Mouse (Mus musculus) CH12F3 (cell line): ENCODE measurements around the gene Arhgap4.

Experiments used
- in situ Hi-C: fragments of 300-500 bp; cut with MboI; formaldehyde crosslinking; loops from 2 replicates; pipeline ENCODE4 v1.14.3; 2020; ENCODE audit warnings: low sequenced_read_pairs

Arhgap4 gene

DNA sequence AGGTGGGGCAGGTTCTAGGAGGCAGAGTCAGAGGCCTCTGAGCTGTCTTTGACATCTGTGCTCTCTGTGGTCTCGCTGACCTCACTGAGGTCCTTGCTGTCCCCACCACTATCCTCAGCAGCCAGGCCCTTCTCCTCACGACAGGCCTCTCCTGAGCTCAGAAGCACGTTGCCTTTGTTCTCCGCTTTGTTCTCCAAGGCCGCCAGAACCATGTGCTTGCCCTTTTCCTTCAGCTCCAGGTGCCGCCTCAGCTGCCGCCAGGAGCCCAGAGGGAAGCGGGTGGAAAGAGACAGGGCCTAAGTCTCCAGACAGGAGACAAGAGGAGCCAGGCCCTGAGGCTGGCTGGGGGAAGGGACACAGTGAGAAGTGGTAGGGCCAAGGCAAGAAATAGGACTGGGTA is 4.7 kb downstream of the Arhgap4 start:
- in situ Hi-C loops = no loop called here

DNA sequence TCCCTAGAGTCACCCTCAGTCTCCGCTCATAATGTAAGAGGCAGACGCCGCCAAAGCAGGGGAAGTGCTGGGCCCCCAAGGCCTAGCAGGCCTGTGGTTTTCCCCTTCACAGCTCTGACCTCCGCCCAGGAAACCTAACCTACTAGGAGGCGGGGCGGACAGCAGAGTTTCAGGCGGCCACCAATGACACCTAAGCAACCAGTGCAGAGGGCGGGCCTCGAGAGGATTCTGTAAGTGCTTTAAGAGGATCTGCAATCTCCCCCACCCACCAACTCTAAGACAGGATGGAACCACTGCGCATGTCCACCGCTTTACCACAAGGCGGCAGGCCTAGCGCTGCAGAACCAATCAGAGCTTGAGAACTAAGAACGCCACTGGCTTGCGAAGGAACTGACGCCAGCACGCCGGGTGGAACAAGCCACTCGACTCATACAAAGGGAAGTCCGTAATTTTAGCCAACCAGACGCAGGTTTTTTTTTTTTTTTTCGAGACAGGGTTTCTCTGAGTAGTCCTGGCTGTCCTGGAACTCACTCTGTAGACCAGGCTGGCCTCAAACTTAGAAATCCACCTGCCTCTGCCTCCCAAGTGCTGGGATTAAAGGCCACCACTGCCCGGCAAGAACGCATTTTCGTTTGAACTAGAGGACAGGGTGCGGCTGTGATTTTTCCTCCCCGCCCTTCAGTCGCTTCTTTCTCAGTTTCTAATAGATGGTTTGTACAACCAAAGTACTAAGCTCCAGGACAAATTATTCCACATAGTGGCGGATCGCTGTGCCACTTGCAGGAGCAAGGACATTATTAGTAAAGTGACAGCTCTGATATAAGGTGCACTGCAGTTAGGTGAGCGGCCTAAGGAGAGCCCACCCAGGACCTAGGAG is 6.6 kb downstream of the Arhgap4 start:
- in situ Hi-C loops = no loop called here

DNA sequence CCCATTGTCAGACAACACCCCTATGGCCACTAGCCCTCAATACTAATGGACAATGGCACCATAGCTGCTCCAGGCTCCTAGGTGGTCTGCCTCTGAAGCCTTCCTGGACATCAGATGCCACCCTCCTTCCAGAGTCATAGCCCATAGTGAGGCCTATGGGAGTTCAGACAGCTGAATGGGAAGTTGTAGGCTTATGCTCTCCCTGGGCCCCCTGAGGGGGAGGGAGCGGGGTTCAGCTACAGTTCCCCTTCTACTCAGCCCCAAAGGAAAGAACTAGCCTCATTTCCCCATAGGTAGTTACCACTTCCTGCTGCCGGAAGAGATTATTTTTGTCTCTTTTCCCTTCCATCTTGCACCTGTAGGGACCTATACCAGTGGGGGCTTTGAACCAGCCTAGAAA is 10.1 kb downstream of the Arhgap4 start:
- in situ Hi-C loops = no loop called here

DNA sequence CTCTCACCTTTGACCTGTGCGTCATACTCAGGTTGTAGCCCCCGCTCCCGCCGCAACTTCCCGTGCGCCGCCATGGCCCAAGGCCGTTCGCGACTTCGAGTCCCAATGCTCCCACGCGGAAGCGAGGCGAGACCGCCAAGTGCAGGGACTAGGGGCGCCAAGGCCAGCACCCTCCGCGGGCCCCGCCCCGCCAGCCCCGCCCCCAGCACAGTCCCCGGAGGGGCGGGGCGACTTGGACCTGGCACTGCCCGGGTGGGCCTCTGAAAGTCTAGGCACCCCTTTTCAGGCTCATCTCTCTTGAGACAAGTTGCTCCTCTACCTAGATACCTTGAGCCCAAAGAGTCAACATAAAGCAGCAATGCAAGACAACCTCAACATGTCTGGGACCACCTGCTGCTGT is 10.5 kb downstream of the Arhgap4 start:
- in situ Hi-C loops = no loop called here

DNA sequence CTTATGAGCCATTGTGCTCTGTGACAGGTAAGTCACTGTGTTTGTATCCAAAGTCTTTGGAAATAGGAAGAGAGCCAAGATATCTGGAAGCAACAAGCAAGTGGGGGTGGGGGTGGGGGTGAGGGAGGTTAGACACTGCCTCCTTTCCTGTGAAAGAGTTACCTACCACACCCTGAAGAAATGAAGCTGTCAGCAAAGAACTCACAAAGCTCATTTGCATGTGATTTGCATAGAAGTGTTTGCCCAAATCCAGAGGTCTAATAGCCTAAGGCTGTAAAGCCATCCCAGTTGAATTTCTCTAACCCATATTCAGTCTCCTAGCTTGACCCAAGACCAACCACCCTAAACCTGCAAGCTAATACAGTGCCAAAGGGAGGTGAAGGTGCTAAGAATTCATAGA is 11.2 kb downstream of the Arhgap4 start:
- in situ Hi-C loops = no loop called here

DNA sequence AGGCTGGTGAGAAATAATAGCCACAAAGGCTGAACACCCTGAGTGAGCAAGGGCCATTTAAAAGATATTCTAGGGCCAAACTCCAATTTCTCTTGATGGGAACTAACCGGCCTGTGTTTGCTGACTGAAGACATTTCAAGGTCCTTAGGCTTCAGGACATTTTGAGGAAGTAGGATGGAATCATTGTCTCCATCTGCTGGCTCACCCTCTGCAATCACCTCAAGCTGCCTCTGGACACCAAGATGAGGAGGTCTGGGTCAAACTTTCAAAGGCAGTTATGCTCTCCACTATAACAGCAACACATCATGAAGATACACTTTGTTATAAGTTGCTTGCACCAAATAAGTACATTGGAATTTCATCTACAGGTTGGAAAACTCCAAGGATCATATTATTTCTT is 11.6 kb downstream of the Arhgap4 start:
- in situ Hi-C loops = no loop called here

DNA sequence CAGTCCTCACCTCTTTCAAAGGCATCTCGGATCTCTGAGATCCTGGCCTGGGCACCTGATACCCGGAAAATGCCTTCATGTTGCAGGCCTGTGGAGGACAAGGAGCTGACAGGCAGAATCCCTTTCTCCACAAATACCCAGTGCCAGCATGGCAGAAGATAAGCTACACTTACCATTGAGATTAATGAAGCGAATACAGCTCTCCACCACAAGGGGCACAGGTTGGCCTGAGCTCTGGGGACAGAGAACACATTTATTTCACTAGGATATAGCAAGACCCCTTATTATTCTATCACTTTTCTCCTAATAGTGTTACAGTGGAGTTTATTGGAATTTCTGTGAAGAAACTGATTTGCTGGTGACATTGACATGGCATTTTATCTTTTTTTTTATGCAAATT is 23.7 kb downstream of the Arhgap4 start:
- in situ Hi-C loops = no loop called here

DNA sequence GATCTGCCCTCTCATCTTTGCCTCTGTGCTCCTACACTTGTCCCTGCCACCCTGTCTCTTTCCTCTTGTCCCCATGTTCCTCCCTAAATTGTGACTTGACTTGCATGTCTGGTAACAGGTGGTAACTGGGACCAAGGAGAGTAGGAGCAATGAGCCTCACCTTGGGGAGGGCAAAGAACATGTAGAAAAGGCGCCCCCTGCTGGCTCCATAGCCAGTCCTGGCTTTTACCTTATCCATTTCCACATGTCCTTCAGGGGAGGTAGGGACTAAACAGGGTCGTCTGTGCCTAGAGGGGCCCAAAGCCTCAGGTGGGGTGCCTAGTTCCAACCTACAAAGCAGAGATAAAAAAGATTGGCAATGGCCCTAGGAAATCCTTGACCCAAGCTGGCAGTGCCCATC is 26.0 kb downstream of the Arhgap4 start, which contains the start of gene L1cam:
Gene L1cam (minus strand): TSS at position 387 of the 400 bp plus-strand sequence.
- in situ Hi-C loops = no loop called here

DNA sequence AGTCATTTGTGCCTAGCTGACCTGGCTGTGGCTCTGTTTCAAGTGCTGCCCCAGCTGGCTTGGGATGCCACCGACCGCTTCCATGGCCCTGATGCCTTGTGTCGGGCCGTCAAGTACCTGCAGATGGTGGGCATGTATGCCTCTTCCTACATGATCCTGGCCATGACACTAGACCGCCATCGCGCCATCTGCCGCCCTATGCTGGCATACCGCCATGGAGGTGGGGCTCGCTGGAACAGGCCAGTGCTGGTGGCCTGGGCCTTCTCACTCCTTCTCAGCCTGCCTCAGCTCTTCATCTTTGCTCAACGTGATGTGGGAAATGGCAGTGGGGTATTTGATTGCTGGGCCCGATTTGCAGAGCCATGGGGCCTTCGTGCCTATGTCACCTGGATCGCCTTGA is 28.8 kb downstream of the Arhgap4 start:
- in situ Hi-C loops = no loop called here

DNA sequence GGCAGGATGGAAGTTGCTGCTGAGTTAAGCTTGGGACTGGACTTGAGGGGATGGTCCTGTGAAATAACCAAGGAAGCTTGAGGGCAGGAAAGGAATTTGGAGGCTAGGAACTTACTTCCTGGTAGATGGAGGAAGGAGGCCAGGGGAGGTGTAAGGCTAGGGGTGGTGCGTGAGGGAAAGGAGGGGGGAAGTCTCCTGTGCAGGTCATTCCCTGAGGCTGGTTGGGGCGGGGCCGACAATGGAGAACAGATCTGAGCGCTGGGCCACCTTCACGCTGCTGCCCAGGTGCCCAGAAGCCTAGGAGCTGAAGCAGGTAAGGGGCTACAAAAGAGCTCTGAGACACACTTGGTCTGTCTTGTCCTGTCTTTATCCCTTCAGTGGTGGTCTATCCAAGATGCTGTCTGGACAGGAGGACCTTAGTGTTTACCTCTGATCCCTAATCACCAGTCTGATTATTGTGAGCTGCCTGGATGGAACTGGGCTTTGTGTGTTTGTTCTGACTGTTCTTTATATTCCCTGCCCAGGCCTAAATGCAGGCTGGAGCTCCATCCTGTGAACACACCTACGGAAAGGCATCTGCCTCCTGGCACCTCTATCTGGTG is 30.0 kb downstream of the Arhgap4 start, which contains the start of gene Avpr2:
Gene Avpr2 (plus strand): TSS at position 552 of the 602 bp plus-strand sequence.
- in situ Hi-C loops = no loop called here

DNA sequence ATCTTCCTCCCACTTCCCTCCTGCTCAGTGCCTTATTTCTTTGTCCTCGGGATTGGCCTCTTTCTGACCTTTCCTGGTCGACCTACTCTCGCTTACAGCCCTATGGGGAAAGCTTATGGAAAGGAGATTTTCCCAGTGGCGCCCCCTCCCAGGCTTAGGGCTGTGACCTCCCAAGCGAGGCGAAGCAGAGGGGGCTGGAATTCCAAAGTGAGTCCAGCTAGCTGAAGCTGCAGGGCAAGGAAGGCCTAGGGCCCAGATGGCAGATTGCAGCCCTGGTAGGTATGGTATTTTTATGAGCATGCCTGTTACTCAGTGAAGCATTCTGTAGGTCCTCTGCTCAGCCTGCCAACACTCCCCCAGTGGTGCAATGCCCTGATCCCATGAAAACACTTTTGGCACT is 40.2 kb downstream of the Arhgap4 start:
- in situ Hi-C loops = no loop called here

DNA sequence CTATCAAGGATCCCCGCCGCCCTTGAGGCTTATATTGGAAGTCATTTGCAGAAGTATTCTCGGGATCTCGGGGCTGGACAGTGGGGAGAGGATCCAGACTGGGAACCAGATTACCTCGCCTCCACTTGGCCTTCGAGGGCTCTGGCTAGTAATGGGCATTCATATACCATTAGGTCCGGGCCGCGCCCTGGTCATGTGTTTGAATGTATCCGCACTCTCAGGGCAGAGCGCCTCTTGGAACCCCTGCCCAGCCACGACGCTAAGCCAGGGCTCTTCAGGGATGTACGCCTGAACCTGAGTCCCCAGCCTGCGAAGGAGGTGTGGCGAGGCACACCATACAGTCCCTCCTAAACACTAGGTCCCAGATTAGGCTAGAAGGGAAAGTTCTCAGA is 40.6 kb downstream of the Arhgap4 start:
- in situ Hi-C loops = no loop called here

DNA sequence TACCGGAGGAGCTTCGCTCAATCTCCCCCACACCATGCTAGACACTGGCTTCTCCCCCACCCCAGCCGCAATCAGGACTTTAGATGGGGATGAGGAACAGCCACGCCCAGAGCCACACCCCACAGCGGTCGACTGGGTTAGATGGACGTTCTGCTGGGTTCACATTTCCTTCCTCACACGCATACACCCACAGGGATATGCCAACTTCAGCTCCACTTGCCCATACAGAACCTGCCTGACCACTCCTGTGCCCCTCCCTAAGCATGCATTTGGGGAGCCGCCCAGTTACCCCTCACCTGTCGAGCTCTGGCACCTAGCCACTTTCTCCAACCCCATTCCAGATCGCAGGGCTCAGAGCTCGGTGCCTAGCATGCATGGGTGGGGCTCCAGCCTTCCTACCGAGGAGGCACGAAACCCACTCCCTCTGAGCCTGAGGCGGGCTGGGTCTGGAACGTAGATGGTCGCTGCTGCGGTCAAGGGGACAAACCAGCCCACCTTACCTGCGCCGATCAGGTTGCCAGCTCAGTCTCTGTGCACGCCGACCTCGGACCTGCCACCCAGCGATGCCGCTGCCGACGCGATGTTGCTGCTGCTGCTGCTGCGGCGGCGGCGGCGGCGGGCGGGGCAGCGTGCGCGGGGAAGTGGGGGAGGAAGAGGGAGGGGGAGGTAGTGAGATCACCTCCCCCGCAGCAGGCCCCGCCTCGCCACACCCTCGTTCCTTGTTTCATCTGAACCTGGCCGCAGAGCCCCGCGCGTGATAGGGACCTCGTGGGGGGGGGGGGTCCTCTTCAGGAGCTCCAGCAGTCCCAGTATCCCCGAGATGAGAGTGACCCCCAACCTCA is 41.3 kb downstream of the Arhgap4 start:
- in situ Hi-C loops = no loop called here

DNA sequence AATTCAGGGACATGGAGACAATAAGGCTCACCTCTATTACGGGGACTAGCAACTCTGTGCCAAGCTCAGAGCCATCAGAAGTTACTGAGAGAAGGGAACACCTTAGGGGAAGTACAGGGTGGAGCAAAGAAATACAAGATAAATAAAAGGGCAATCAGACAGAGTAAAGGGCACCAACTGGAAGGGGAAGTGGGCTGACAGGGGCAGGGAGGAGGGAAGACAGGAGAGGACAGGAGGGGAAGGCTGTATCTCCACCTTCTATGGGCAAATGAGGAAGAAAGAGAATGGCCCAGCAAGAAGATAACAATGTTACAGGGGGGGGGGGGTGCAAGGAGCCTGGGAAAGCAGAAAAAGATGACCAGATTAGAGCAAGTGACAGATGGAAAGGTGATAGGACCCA is 44.7 kb downstream of the Arhgap4 start:
- in situ Hi-C loops = no loop called here

DNA sequence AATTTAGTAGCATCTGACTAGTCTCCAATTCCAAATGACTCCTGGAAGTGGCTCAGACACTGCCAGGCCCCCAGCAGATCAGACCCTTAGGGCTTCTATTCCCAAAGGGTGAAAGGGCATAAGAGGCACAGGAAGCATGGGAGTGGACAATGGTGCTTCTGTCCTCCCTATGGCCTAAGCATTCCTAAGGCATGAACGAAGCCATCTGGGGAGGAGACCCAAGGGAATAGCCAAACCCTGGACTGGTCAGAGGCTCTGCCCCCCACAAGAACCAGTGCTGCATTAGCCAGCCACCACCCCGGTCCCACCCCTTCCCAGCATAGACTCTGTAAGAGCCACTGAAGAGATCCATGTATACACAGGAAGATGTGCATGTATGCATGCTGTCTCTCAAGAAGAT is 45.8 kb downstream of the Arhgap4 start:
- in situ Hi-C loops = no loop called here

DNA sequence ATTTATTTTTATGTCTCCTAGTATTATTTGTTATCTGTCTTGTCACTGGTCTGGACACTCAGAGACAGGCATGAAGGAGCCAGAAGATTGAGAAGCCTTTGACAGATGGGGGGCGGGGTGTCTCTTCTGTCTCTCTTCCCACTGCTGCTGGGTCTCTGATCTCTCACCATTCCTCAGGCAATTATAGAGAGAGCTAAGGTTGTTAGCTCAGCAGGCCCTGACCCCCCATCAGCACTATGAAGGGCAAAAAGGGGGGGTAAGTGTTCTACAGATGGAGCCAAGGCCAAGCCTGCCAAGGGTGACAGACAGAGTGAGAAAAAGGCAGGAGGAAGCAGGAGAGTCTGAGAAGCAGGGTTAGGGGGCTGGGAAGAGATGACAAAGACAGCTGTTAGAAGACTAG is 49.7 kb downstream of the Arhgap4 start:
- in situ Hi-C loops = no loop called here

DNA sequence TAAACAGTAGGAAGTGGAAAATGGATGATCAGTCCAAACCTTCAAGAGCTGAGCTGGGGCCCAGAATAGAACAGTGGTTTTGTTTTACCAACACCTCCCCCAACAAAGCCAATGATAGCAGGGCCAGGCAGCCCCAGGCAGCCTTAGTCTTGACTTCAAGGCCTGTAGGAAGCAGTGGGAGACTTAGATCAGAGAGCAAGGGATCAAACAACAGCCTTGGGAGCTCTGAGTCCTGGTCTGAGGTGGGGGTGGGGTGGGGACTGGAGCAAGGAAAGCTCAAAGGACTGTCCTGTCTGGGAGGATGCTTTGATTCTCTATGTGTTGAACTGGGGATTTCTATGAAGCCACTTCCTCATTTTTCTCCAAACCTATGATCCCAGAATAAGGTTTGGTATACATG is 50.2 kb downstream of the Arhgap4 start:
- in situ Hi-C loops = no loop called here

DNA sequence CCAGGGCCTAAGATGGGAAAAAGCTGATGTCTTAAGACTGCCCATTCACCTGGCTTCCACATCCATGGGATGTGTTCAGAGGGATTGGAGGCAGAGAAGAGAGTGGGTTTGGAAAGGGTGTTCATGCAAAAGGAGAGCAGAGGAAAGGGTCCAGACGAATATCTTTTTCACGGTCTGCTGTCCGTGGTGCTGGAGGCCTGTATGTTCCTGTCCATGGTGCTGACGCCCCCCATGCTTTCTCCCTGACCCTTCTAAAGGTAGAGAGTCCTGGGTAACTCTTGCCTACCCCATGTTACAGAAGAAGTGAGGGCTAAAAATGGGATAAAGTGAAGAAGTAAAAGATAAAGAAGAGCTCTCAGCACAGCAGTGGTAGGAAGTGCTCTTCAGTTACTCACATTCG is 52.3 kb downstream of the Arhgap4 start:
- in situ Hi-C loops = no loop called here

DNA sequence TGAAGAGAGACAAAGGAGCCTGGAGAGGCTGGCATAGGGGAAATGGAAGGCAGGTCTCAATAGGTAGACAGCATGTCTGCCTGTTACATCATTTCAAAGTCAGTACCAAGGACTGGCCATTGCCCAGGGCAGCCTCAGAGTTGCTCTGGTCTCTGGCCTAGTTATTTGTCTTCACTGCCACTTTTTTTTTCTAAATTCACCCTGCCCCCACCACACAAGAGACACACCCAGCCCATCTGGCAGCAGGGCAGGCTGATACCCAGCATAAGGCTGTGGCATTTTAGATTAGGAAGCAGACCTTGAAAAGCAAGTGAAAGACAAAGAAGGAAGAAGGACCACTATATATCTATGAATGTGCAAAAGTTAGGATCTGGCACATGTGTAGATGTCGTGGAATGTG is 53.8 kb downstream of the Arhgap4 start:
- in situ Hi-C loops = no loop called here

DNA sequence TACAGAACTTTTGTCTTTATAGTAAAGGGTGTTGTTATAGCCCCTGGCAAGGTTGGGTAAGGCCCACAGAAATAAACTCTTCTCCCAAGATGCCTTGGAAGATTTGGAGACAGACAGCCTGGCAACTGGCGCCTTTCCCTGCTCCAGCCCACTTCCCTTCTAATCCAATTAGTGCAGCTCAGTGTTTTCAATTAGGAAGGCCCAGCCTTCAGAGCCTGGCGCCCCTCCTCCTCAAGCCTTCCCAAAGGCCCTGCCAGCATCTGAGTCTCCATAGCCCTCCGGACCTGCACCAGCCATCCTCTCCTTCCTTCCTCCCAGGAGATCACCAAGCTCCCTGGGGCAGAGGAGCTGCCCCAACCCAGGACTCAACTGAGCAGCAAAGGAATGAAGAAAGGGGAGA is 54.4 kb downstream of the Arhgap4 start:
- in situ Hi-C loops = no loop called here

DNA sequence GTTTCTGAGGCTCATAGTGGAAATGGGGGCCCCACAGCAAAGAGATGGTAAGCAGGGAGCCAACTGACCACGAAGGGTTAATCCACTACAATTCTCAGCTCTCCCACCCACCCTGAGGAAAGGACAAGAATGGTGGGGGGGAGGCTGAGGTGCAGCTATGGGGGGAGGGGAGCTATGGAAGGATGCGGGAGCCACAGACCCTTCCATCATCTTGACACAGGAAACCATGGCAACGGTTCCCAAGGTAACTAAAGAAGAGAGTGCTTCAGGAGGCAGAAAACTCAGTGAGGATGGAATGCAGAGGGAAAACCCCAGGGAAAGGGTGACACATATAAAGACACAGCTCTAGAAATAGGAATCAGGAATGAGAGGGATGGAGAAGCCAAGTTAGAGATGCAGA is 57.0 kb downstream of the Arhgap4 start:
- in situ Hi-C loops = no loop called here

DNA sequence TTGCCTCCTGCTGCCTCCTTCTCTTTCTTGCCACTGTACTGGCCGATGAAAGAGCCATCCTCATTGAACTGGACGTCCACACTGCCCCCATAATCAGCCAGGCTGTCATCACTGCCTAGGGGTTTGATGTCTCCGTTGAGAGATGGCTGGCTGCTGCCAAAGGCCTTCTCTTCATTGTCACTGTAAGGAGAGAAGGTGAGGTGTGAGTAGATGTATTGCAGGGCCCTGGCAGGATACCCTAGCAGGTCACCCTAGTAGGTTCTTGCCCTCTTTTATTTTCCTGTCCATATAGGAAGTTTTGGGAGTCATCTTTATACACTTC is 66.6 kb downstream of the Arhgap4 start:
- in situ Hi-C loops = no loop called here
